Mouse (Mus musculus): ENCODE measurements around the gene Plch1. TPM values are rescaled to one million over a fixed set of nuclear protein-coding genes. Genes with fewer than 3 reads are reported as not detected.

Plch1 gene
- total and polyA plus RNA-seq, 3 experiments, result 0.38 TPM; not detected in 2

DNA sequence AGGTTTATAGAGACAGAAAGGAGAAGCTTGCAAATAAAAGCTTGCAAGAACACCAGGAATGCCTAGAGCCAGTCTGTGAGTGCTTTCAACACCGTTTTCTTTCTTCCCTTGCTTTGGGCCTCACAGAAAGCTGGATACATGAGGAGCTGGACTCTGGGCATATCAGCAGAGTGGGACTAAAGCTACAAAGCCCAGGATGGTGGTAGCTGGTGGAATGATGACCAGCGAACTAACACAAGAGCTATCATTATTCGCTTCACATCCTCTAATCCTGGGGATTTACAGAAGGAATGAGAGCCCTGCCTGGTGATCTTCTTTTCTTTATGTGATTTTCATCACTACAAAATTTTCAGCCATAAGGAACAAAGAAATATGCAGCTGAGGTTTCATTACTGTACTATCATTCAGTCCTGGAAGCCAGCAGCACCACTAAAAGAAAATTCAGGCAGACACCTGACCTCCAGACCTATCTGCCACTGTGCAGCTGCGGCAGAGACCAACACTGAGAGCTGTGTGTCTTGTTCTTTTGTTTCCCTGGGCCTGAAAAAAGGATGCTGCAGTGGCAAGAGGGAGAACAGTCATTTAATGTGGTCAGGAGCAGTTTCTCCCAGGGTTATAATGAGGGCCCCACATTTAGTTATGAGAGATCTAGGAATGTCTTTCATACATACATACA is 172.5 kb downstream of the Plch1 start:
- DNase-seq (ENCODE audit: low spot score), result no peak
- H3K9me3 ChIP-seq (replicated peaks), result no peaks in the 10 kb centered on the region
- no peaks in the 10 kb centered on the region for H3K36me3 ChIP-seq (replicated peaks)
- no peak overlapping the region for H3K4me3 ChIP-seq (ENCODE audit: low read depth, low read length)
- H3K27me3 ChIP-seq (ENCODE audit: insufficient read depth, low read length), result peaks cover 3% of the 10 kb centered on the region; the same call in 1 of the 2 replicates
- ATAC-seq (ENCODE audit: extremely low read depth, insufficient number of reproducible peaks, low FRiP score, poor library complexity, severe bottlenecking), result no peak
- no peaks in the 10 kb centered on the region for H3K4me1 ChIP-seq (ENCODE audit: insufficient read depth, low read depth, low read length)
- TF ChIP-seq TAL1 (conservative IDR thresholded peaks at IDR 0.05; ENCODE audit: low read depth, low read length), result no peak
- no peak for TF ChIP-seq CTCF (IDR thresholded peaks at IDR 0.05; ENCODE audit: low read depth, low read length)
- no peak for TF ChIP-seq POLR2AphosphoS5 (IDR thresholded peaks at IDR 0.05; ENCODE audit: insufficient replicate concordance, low read depth, low read length)
- no peak for TF ChIP-seq GATA1 (IDR thresholded peaks at IDR 0.05; ENCODE audit: borderline replicate concordance, low read length)
- TF ChIP-seq GATA2 (IDR thresholded peaks at IDR 0.05; ENCODE audit: borderline replicate concordance, low read depth, low read length), result no peak

DNA sequence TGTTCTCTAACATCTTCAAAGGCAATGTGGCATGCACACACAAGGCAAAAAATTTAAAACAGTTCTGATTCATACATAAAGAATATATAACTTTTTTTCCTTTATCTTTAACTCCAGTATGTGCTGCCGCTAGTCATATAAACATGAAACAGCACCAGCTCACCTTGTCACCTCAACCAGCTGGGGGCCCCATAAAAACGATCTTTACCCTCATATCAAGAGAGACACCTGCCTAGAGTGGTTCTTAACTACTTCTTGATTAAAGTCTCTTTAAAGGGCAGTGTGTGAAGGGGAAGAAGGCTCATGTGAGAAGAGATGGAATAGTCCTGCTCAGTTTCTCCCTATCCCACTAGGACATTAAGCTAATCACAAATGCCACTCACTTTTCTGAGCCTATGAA is 205.6 kb downstream of the Plch1 start:
- no peak overlapping the region for H3K4me3 ChIP-seq (ENCODE audit: low read depth, low read length)

DNA sequence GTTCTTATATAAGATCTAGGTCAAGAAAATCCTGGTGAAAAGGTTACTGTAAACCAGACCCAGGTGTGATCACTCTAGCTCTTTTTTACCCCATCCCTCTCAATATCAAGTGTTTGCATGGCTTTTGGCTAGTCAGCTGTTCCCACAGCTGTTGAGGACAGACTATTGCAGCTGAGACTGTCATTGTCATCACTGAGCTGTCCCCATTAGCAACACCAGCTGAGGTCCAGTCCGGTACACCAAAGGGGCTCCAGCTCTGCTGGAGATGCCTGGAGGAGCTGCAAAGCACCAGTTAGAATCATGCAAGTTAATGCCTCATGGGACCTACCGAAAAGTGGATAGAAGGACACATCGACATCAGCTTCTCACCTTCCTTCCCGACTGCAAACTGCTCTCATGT is 206.5 kb downstream of the Plch1 start:
- no peaks in the 10 kb centered on the region for H3K9me3 ChIP-seq (replicated peaks)
- ATAC-seq (ENCODE audit: extremely low read depth, insufficient number of reproducible peaks, low FRiP score, poor library complexity, severe bottlenecking) (no peak), DNase-seq (ENCODE audit: low spot score) (no peak)
- no peaks in the 10 kb centered on the region for H3K27me3 ChIP-seq (ENCODE audit: insufficient read depth, low read length)
- no peaks in the 10 kb centered on the region for H3K4me1 ChIP-seq (ENCODE audit: insufficient read depth, low read depth, low read length)
- TF ChIP-seq GATA1 (IDR thresholded peaks at IDR 0.05; ENCODE audit: borderline replicate concordance, low read length) (no peak), GATA2 (IDR thresholded peaks at IDR 0.05; ENCODE audit: borderline replicate concordance, low read depth, low read length) (no peak), TAL1 (conservative IDR thresholded peaks at IDR 0.05; ENCODE audit: low read depth, low read length) (no peak), POLR2AphosphoS5 (IDR thresholded peaks at IDR 0.05; ENCODE audit: insufficient replicate concordance, low read depth, low read length) (no peak)
- H3K36me3 ChIP-seq (replicated peaks), result no peaks in the 10 kb centered on the region
- no peak overlapping the region for H3K4me3 ChIP-seq (ENCODE audit: low read depth, low read length)

More for the DNA sequence above, 205.6 kb downstream of the Plch1 start:
- DNase-seq (ENCODE audit: low spot score), result no peak
- TF ChIP-seq CTCF (IDR thresholded peaks at IDR 0.05; ENCODE audit: low read depth, low read length) (no peak), POLR2AphosphoS5 (IDR thresholded peaks at IDR 0.05; ENCODE audit: insufficient replicate concordance, low read depth, low read length) (no peak), GATA1 (IDR thresholded peaks at IDR 0.05; ENCODE audit: borderline replicate concordance, low read length) (no peak), TAL1 (conservative IDR thresholded peaks at IDR 0.05; ENCODE audit: low read depth, low read length) (no peak), GATA2 (IDR thresholded peaks at IDR 0.05; ENCODE audit: borderline replicate concordance, low read depth, low read length) (no peak)
- H3K27me3 ChIP-seq (ENCODE audit: insufficient read depth, low read length), result no peaks in the 10 kb centered on the region
- no peak for ATAC-seq (ENCODE audit: extremely low read depth, insufficient number of reproducible peaks, low FRiP score, poor library complexity, severe bottlenecking)
- no peaks in the 10 kb centered on the region for H3K9me3 ChIP-seq (replicated peaks)
- H3K4me1 ChIP-seq (ENCODE audit: insufficient read depth, low read depth, low read length), result no peaks in the 10 kb centered on the region
- no peaks in the 10 kb centered on the region for H3K36me3 ChIP-seq (replicated peaks)

DNA sequence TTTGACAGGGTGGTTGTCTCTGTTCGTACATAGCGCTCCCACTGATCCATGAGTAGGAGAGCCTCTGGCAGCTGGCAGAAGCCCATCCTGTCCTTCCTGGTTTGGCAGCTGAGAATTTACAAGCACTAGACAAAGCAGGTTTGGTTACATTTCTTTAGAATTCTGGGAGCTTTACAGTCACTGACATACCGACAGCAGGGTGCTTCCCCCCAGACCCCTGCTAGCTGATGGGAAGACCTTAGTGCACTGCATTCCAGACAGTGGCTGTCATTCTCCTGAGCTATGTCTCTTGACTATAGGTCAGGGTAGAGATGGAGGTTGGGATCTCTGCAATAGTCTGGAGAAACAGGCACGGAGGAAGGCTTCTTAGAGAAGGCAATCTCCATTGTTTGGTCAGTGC is 230.5 kb downstream of the Plch1 start:
- H3K4me3 ChIP-seq (ENCODE audit: low read depth, low read length), result no peak overlapping the region
- no peaks in the 10 kb centered on the region for H3K4me1 ChIP-seq (ENCODE audit: insufficient read depth, low read depth, low read length)
- TF ChIP-seq GATA2 (IDR thresholded peaks at IDR 0.05; ENCODE audit: borderline replicate concordance, low read depth, low read length) (no peak), TAL1 (conservative IDR thresholded peaks at IDR 0.05; ENCODE audit: low read depth, low read length) (no peak), POLR2AphosphoS5 (IDR thresholded peaks at IDR 0.05; ENCODE audit: insufficient replicate concordance, low read depth, low read length) (no peak), CTCF (IDR thresholded peaks at IDR 0.05; ENCODE audit: low read depth, low read length) (no peak), GATA1 (IDR thresholded peaks at IDR 0.05; ENCODE audit: borderline replicate concordance, low read length) (no peak)
- DNase-seq (ENCODE audit: low spot score) (no peak), ATAC-seq (ENCODE audit: extremely low read depth, insufficient number of reproducible peaks, low FRiP score, poor library complexity, severe bottlenecking) (no peak)
- no peaks in the 10 kb centered on the region for H3K9me3 ChIP-seq (replicated peaks)
- H3K36me3 ChIP-seq (replicated peaks), result no peaks in the 10 kb centered on the region
- H3K27me3 ChIP-seq (ENCODE audit: insufficient read depth, low read length), result no peaks in the 10 kb centered on the region

DNA sequence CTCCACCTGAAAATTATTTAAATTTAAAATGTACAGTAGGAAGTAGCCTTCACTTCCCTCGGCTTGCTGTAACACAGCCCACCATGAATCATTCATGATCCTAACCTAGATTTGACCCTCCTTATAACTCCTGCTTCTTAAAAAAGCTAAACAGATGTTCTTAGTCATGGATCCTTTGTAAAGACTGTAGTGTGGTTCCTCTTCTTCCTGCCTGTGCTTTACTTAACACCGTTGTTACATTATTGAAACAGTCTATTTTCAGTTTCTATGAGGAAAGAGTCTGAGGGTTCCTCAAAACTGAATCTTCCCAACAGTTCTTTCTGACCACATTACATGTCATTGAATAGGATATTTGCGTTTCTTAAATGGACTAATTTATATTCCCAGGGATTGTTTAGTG is 234.0 kb downstream of the Plch1 start:
- H3K27me3 ChIP-seq (ENCODE audit: insufficient read depth, low read length), result no peaks in the 10 kb centered on the region
- ATAC-seq (ENCODE audit: extremely low read depth, insufficient number of reproducible peaks, low FRiP score, poor library complexity, severe bottlenecking), result no peak
- no peak for DNase-seq (ENCODE audit: low spot score)
- no peaks in the 10 kb centered on the region for H3K36me3 ChIP-seq (replicated peaks)
- H3K4me3 ChIP-seq (ENCODE audit: low read depth, low read length), result no peak overlapping the region
- H3K9me3 ChIP-seq (replicated peaks), result no peaks in the 10 kb centered on the region
- TF ChIP-seq CTCF (IDR thresholded peaks at IDR 0.05; ENCODE audit: low read depth, low read length), result no peak
- no peaks in the 10 kb centered on the region for H3K4me1 ChIP-seq (ENCODE audit: insufficient read depth, low read depth, low read length)

DNA sequence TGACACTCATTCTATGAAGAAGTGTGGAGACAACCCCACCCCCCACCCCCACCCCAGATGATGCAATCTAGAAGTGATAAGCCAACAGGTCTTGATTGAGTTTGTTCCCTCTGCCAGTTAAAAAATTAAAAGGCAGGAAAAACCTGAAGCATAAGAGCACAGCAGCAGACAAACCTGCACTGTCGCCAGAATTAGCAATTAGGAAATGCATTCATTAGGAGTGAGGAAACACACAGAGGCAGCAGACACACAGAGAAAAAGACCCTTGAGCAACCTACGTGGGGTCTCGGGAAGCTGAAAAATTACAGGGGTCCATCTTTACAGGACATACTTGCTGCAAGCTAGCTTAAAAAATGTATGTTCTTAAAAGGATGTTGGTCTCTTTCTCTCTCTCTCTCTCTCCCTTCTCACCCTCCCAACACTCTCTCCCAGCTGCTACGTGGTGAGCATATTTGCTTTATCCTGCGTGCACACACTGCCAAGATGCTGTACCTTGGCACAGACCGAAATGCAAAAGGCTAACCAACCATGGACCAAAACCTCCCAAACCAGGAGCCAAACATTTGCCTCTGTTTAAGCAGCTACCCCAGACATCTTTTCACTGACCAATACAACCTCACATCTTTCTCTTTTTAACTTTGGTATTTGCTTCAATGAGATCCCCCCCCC is 234.6 kb downstream of the Plch1 start:
- Histone ChIP-seq H3K9me3 (replicated peaks) (no peaks in the 10 kb centered on the region), H3K4me3 (ENCODE audit: low read depth, low read length) (no peak overlapping the region), H3K27me3 (ENCODE audit: insufficient read depth, low read length) (no peaks in the 10 kb centered on the region), H3K4me1 (ENCODE audit: insufficient read depth, low read depth, low read length) (no peaks in the 10 kb centered on the region), H3K36me3 (replicated peaks) (no peaks in the 10 kb centered on the region)
- ATAC-seq (ENCODE audit: extremely low read depth, insufficient number of reproducible peaks, low FRiP score, poor library complexity, severe bottlenecking), result no peak
- TF ChIP-seq TAL1 (conservative IDR thresholded peaks at IDR 0.05; ENCODE audit: low read depth, low read length) (no peak), CTCF (IDR thresholded peaks at IDR 0.05; ENCODE audit: low read depth, low read length) (no peak), POLR2AphosphoS5 (IDR thresholded peaks at IDR 0.05; ENCODE audit: insufficient replicate concordance, low read depth, low read length) (no peak), GATA2 (IDR thresholded peaks at IDR 0.05; ENCODE audit: borderline replicate concordance, low read depth, low read length) (no peak), GATA1 (IDR thresholded peaks at IDR 0.05; ENCODE audit: borderline replicate concordance, low read length) (no peak)
- DNase-seq (ENCODE audit: low spot score), result no peak

Other genes starting within 250 kb of the Plch1 start
- 8.0 and 9.2 TPM in 2 replicates for gene E130311K13Rik, start 30.0 kb upstream of the Plch1 start, total RNA-seq (2014; fragmentation: Nextera tagmentation)
- gene E130311K13Rik, start 30.0 kb upstream of the Plch1 start, total RNA-seq (2017), result 17.5 and 20.4 TPM in 2 replicates
- 4.6 TPM in 2 replicates for gene E130311K13Rik, start 30.0 kb upstream of the Plch1 start, polyA plus RNA-seq (2012)
- gene Slc33a1, start 65.3 kb upstream of the Plch1 start, total RNA-seq (2014; fragmentation: Nextera tagmentation), result 24.5 and 27.5 TPM in 2 replicates
- gene Slc33a1, start 65.3 kb upstream of the Plch1 start, total RNA-seq (2017), result 24.1 and 26.5 TPM in 2 replicates
- 15.3 and 16.4 TPM in 2 replicates for gene Slc33a1, start 65.3 kb upstream of the Plch1 start, polyA plus RNA-seq (2012)
- gene Gmps, start 76.6 kb upstream of the Plch1 start, total RNA-seq (2014; fragmentation: Nextera tagmentation), result 67.0 and 83.8 TPM in 2 replicates
- gene Gmps, start 76.6 kb upstream of the Plch1 start, total RNA-seq (2017), result 59.8 and 66.6 TPM in 2 replicates
- 3.6 and 4.4 TPM in 2 replicates for gene Gmps, start 76.6 kb upstream of the Plch1 start, polyA plus RNA-seq (2012)
- 0.30 TPM in 1 of 2 replicates, not detected in the other for gene Vmn2r1, start 182.1 kb upstream of the Plch1 start, total RNA-seq (2014; fragmentation: Nextera tagmentation)
- gene Vmn2r1, start 182.1 kb upstream of the Plch1 start, total RNA-seq (2017), result 0.12 and 0.16 TPM in 2 replicates
- gene Vmn2r1, start 182.1 kb upstream of the Plch1 start, polyA plus RNA-seq (2012), result not detected in 2 replicates
- gene Vmn2r2, start 242.5 kb upstream of the Plch1 start, total RNA-seq (2014; fragmentation: Nextera tagmentation), result not detected in 2 replicates
- under 0.01 and 0.06 TPM in 2 replicates for gene Vmn2r2, start 242.5 kb upstream of the Plch1 start, total RNA-seq (2017)
- gene Vmn2r2, start 242.5 kb upstream of the Plch1 start, polyA plus RNA-seq (2012), result not detected in 2 replicates

All from G1E (cell line).